Mouse (Mus musculus) limb, embryonic 14.5 days (tissue): ENCODE results near the gene Cops9. TPM values are rescaled to one million over a fixed set of nuclear protein-coding genes. Genes with fewer than 3 reads are reported as not detected.

Experiments used
- ATAC-seq: fragments of 200-750 bp; cut with Nextera tagmentation; 2 replicates; pipeline ENCODE4 v1.8.0; 2017; ENCODE audit warnings: low read depth, moderate number of reproducible peaks, moderate TSS enrichment; ENCODE audit not compliant: low FRiP score
- DNase-seq: peaks from one replicate; pipeline ENCODE4 v3.0.0-alpha.2; 2015; ENCODE audit warnings: low spot score
- H3K27ac ChIP-seq: fragments of 300-500 bp; sonication (generic); replicated peaks from 2 replicates; pipeline ENCODE4 v1.5.1; 2014; ENCODE audit warnings: low read depth, mild to moderate bottlenecking, low read length, moderate library complexity, mixed read lengths
- H3K27me3 ChIP-seq: fragments of 300-500 bp; sonication (generic); 2 replicates; pipeline ENCODE4 v1.6.1; 2014; ENCODE audit warnings: low read length, mixed read lengths; ENCODE audit not compliant: control insufficient read depth, insufficient read depth
- H3K36me3 ChIP-seq: fragments of 300-500 bp; sonication (generic); 2 replicates; pipeline ENCODE4 v1.6.1; 2014; ENCODE audit warnings: mild to moderate bottlenecking, low read length, moderate library complexity, mixed read lengths; ENCODE audit not compliant: control insufficient read depth, insufficient read depth
- H3K4me1 ChIP-seq: fragments of 300-500 bp; sonication (generic); 2 replicates; pipeline ENCODE4 v1.6.1; 2014; ENCODE audit warnings: antibody characterized with exemption, low read length, mixed read lengths; ENCODE audit not compliant: control insufficient read depth, insufficient read depth
- H3K4me2 ChIP-seq: fragments of 300-500 bp; sonication (generic); replicated peaks from 2 replicates; pipeline ENCODE4 v1.6.1; 2014; ENCODE audit warnings: low read depth, mild to moderate bottlenecking, low read length, moderate library complexity; ENCODE audit not compliant: severe bottlenecking
- H3K4me3 ChIP-seq: fragments of 300-500 bp; sonication (generic); replicated peaks from 2 replicates; pipeline ENCODE4 v1.5.1; 2014; ENCODE audit warnings: low read length
- H3K9ac ChIP-seq: fragments of 300-500 bp; sonication (generic); 2 replicates; pipeline ENCODE4 v1.6.1; 2014; ENCODE audit warnings: mild to moderate bottlenecking, low read depth, low read length, moderate library complexity; ENCODE audit not compliant: severe bottlenecking
- H3K9me3 ChIP-seq: fragments of 300-500 bp; sonication (generic); 2 replicates; pipeline ENCODE4 v1.6.1; 2016; ENCODE audit warnings: low read length; ENCODE audit not compliant: control insufficient read depth
- POLR2A ChIP-seq: fragments of 200-500 bp; IDR thresholded peaks from 2 replicates; pipeline ENCODE4 v1.8.0; 2012; ENCODE audit warnings: inconsistent platforms, mild to moderate bottlenecking, moderate library complexity, borderline replicate concordance; ENCODE audit not compliant: insufficient read depth, insufficient read length; ENCODE audit errors: extremely low read depth
- WGBS: fragments of 180-500 bp; shearing (Covaris S2); extraction: QIAGEN DNeasy Blood & Tissue Kit; methylation state at CpG from one replicate; pipeline ENCODE4 v1.1.7; 2014; 5-methylcytosine and 5-hydroxymethylcytosine counted together
- polyA plus RNA-seq, 2 experiments: library from polyadenylated mRNA; depleted of rRNA in 1 of 2; stranded (reverse) in 1 of 2; unstranded in 1 of 2; fragments of >200 nt; fragmentation: Nextera tagmentation in 1 of 2; extraction: Ambion mirVana in 1 of 2; gene quantifications; 2 replicates each; pipeline versions ENCODE4 v1.2.1 to v1.2.3; 2012 to 2014

Gene Cops9
- polyA plus RNA-seq, 2 experiments, result 208 to 441 TPM

- Histone ChIP-seq H3K27ac (no peak overlapping the region), H3K9ac (no peak overlapping the region; the same call in 1 of the 2 replicates), H3K9me3 (no peaks in the 10 kb centered on the region), H3K4me3 (no peak overlapping the region), H3K4me1 (no peaks in the 10 kb centered on the region; the same call in 1 of the 2 replicates), H3K36me3 (no peaks in the 10 kb centered on the region), H3K4me2 (no peak overlapping the region), H3K27me3 (no peaks in the 10 kb centered on the region)
- 28% methylated on average over 16 of the region's 16 CpGs for WGBS
- TF ChIP-seq POLR2A, result no peak
- DNase-seq (no peak), ATAC-seq (0 out of 2 replicates have a peak, but pooled peaks have one; percentile 46)
These were observed 39.2 kb upstream of the Cops9 start for GRCm38 (mm10) chr1:92680668-92681603.

DNA sequence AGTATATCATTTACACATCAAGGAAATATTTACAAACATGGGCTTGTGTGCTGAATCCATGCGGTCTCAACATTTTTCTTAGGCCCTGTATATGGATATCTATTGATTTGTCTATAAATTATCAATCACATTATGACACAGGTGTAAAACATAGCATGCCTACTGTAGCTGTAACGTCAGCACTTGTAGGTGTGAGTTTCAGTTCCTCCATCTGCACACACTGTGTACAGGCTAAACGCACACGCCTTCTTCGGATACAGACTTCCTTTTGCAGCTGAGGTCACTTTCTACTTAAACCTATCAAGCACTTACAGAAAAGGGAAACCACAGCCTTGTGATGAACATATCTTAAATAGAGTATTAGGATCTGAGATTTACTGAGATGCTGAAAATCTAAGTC, 37.0 kb upstream of the Cops9 start:
- 82% methylated on average over 5 of the region's 5 CpGs for WGBS
- Histone ChIP-seq H3K4me2 (no peak overlapping the region), H3K4me1 (no peaks in the 10 kb centered on the region; the same call in 1 of the 2 replicates), H3K9me3 (no peaks in the 10 kb centered on the region), H3K4me3 (no peak overlapping the region), H3K27ac (no peak overlapping the region), H3K9ac (no peak overlapping the region), H3K36me3 (no peaks in the 10 kb centered on the region), H3K27me3 (no peaks in the 10 kb centered on the region)
- DNase-seq (no peak), ATAC-seq (no peak)
- TF ChIP-seq POLR2A, result no peak

GRCm38 (mm10) chr1:92676676-92676975, 34.8 kb upstream of the Cops9 start:
- WGBS, result 72% methylated on average over 3 of the region's 3 CpGs

DNA sequence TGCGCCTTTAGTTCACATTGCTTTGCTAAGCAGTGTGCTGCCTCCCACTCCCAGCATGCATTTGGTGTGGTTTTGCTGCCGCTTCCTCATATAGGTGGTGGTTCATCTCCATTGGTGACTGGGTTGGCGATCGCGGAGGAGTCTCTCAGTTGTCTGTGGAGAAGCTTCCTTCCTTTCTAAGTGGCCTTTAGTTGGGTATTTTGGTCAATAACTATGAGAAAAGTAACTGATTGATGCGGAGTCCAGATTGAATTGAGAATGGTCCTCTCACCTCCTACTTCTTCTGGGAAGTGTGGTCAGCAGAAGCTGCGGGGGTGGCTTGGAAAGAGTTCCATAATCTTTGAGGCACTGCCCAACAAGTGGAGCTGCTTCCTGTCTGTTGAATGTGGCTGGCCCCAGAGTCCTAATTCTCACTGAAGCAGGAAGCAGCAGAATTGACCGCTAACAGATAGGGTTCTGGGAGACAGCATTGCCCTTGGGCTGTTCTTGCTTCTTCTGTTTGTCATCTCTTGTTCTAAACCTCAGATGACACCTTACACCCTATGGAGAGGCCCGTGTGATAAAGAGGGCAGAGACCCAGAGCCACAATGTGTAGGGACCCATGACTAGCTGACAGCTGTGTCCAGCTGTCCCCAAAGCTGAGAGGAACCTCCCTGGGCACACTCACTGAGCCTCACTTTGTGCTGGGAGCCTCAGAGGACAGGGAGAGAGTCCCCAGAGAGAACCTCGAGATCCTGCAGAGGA, 34.3 kb upstream of the Cops9 start:
- 82% methylated on average over 10 of the region's 10 CpGs for WGBS
- H3K27ac ChIP-seq, result no peak overlapping the region
- H3K9ac ChIP-seq, result no peak overlapping the region
- no peaks in the 10 kb centered on the region for H3K27me3 ChIP-seq
- no peak overlapping the region for H3K4me2 ChIP-seq
- no peak for DNase-seq
- H3K9me3 ChIP-seq, result no peaks in the 10 kb centered on the region
- no peaks in the 10 kb centered on the region; the same call in 1 of the 2 replicates for H3K4me1 ChIP-seq
- H3K36me3 ChIP-seq, result no peaks in the 10 kb centered on the region
- ATAC-seq, result peak; percentile 57; the same call in 1 of the 2 replicates
- no peak overlapping the region for H3K4me3 ChIP-seq
- no peak for TF ChIP-seq POLR2A

More at GRCm38 (mm10) chr1:92676676-92676975, 34.8 kb upstream of the Cops9 start:
- DNase-seq (no peak), ATAC-seq (peak; percentile 68)
- Histone ChIP-seq H3K4me2 (no peak overlapping the region), H3K27ac (no peak overlapping the region), H3K27me3 (no peaks in the 10 kb centered on the region), H3K4me3 (no peak overlapping the region), H3K4me1 (no peaks in the 10 kb centered on the region; the same call in 1 of the 2 replicates), H3K9me3 (no peaks in the 10 kb centered on the region), H3K36me3 (no peaks in the 10 kb centered on the region), H3K9ac (no peak overlapping the region)
- TF ChIP-seq POLR2A, result no peak

DNA sequence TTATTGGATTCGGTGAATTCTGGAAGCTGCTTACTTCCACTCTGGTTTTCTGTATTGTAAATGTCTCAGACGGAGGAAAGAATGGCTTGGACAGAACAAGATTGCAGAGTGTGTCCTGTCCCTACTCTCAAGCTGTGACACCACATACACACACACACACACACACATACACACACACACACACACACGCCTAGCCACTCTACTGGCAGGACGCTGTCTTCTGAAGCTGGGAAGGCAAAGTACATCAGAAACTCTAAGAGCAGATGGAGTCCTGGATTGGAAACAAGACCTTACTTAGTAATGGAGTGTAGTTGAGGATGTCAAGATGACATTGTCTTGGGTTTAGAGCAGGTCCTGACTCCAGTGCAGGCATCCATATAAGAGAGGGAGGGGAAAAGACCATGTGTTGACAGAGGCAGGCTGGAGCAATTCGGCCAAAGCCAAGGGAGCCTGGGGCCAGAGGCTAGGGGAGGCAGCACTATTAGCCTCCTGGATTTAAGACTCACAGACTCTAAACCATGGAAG, 31.5 kb upstream of the Cops9 start:
- no peak for TF ChIP-seq POLR2A
- no peak overlapping the region for H3K9ac ChIP-seq
- no peaks in the 10 kb centered on the region for H3K36me3 ChIP-seq
- DNase-seq (no peak), ATAC-seq (no peak)
- no peak overlapping the region for H3K4me2 ChIP-seq
- WGBS, result 83% methylated on average over 5 of the region's 5 CpGs
- no peaks in the 10 kb centered on the region for H3K27me3 ChIP-seq
- no peak overlapping the region for H3K4me3 ChIP-seq
- H3K27ac ChIP-seq, result no peak overlapping the region
- no peaks in the 10 kb centered on the region; the same call in 1 of the 2 replicates for H3K4me1 ChIP-seq
- H3K9me3 ChIP-seq, result no peaks in the 10 kb centered on the region
